Mouse (Mus musculus): ENCODE measurements at regions not wholly inside any gene's neighbourhood (a gene's known extent, or its start where the extent isn't known, plus 50 kb on each side); places are given as distances from the start of the nearest gene placed in this dataset.

GRCm38 (mm10) chr1:80036436-80036835 lies 175.5 kb upstream of the Serpine2 start:
- TF ChIP-seq CTCF (IDR thresholded peaks at IDR 0.05; ENCODE audit: extremely low read depth, insufficient read depth, low read length) = no peak
- no peak for TF ChIP-seq POLR2A (IDR thresholded peaks at IDR 0.05; ENCODE audit: extremely low read depth, insufficient read depth, low read length)

All from cortical plate, adult 2 months (tissue).